Mouse (Mus musculus) neutrophil, adult 59 days (primary cell): ENCODE results near the gene Pou6f1. TPM values are rescaled to one million over a fixed set of nuclear protein-coding genes. Genes with fewer than 3 reads are reported as not detected.

Experiments used
- total RNA-seq, 2 experiments: library from RNA; stranded (reverse); gene quantifications; 1 replicate in 1 of 2; 2 replicates in 1 of 2; pipeline ENCODE4 v1.2.4; 2023

Pou6f1 gene
- total RNA-seq = 1 to 10 TPM; 1.0 to 1.3 TPM

GRCm38 (mm10) chr15:100599276-100600046 lies at the start of gene Pou6f1:
Gene Pou6f1, minus strand, starts transcription at chr15:100599984.

GRCm38 (mm10) chr15:100636700-100637501 lies 37.1 kb upstream of the Pou6f1 start, which contains the start of gene Smagp:
Gene Smagp, minus strand, starts transcription at chr15:100636940.

GRCm38 (mm10) chr15:100614996-100615824 lies 15.4 kb upstream of the Pou6f1 start, which contains the start of gene Dazap2:
Gene Dazap2, plus strand, starts transcription at chr15:100615349.

GRCm38 (mm10) chr15:100551326-100552307 lies 48.2 kb downstream of the Pou6f1 start, which contains the start of gene Tfcp2:
Gene Tfcp2, minus strand, starts transcription at chr15:100552008.

Other genes starting within 250 kb of the Pou6f1 start
- not detected for gene Methig1, start 246.8 kb downstream of the Pou6f1 start, total RNA-seq
- gene Mettl7a2, start 246.8 kb downstream of the Pou6f1 start, total RNA-seq = under 1 TPM; 0.40 to 0.79 TPM
- gene Higd1c, start 235.4 kb downstream of the Pou6f1 start, total RNA-seq = not detected
- gene Gm5475, start 177.8 kb downstream of the Pou6f1 start, total RNA-seq = not detected
- 10 to 100 TPM in 1 of 2 experiments, 1 to 10 TPM in 1; 7.0 to 15.2 TPM for gene Slc11a2, start 174.9 kb downstream of the Pou6f1 start, total RNA-seq
- gene Letmd1, start 131.0 kb downstream of the Pou6f1 start, total RNA-seq = 10 to 100 TPM; 12.0 to 13.5 TPM
- 1 to 10 TPM in 1 of 2 experiments, under 1 TPM in 1; 0.51 to 1.2 TPM for gene Csrnp2, start 104.5 kb downstream of the Pou6f1 start, total RNA-seq
- 1 to 10 TPM; 2.3 to 2.8 TPM for gene Tfcp2, start 48.0 kb downstream of the Pou6f1 start, total RNA-seq
- gene Dazap2, start 15.4 kb upstream of the Pou6f1 start, total RNA-seq = 100 to 1,000 TPM; 470 to 493 TPM
- gene Smagp, start 37.0 kb upstream of the Pou6f1 start, total RNA-seq = 1 to 10 TPM; 1.9 to 4.2 TPM
- 100 to 1,000 TPM; 263 to 266 TPM for gene Bin2, start 69.6 kb upstream of the Pou6f1 start, total RNA-seq
- 1 to 10 TPM; 1.2 to 2.3 TPM for gene Cela1, start 87.9 kb upstream of the Pou6f1 start, total RNA-seq
- gene Galnt6, start 129.4 kb upstream of the Pou6f1 start, total RNA-seq = 1 to 10 TPM; 6.1 to 6.2 TPM
- gene Slc4a8, start 161.8 kb upstream of the Pou6f1 start, total RNA-seq = 1 to 10 TPM in 1 of 2 experiments, under 1 TPM in 1; 0.93 to 1.3 TPM